Mouse (Mus musculus) cortical plate, adult 2 months (tissue): ENCODE data around the gene Hook2.

Experiments used
- CTCF ChIP-seq: fragments of 200-500 bp; IDR thresholded peaks from 2 replicates; pipeline ENCODE4 v1.5.1; 2011; ENCODE audit warnings: mild to moderate bottlenecking, control low read depth, low read length; ENCODE audit not compliant: insufficient read depth; ENCODE audit errors: extremely low read depth
- POLR2A ChIP-seq: fragments of 200-500 bp; IDR thresholded peaks from 2 replicates; pipeline ENCODE4 v1.6.1; 2011; ENCODE audit warnings: mild to moderate bottlenecking, low read length, control low read depth; ENCODE audit not compliant: insufficient read depth; ENCODE audit errors: extremely low read depth

DNA sequence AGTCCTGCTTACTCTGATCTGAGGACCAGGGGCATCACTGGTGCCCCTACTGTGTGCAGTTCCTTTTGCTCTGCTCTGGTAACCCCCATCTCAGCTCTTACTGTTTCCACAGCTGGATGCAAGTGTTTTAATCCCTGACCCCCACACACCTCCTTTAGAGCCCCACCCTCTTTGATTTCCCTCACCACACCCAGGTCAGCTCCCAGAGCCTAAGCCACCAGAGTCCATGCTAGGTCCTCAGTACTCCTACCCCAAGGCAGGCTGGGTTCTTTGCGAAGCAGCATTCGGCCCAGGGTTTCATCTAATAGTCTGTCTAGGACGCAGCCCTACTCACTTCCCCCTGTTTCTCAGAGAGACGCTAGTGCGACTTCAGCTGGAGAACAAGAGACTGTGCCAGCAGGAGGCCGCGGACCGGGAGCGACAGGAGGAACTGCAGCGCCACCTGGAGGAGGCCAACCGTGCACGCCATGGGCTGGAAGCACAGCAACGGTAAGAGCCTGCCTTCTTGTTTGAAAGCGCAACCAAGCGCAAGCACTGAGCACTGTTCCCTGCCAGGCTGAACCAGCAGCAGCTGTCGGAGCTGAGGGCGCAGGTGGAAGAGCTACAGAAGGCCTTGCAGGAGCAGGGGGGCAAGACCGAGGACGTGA lies 7.4 kb downstream of the Hook2 start:
- peak; percentile 15; the same call in 1 of the 2 replicates for TF ChIP-seq POLR2A
- TF ChIP-seq CTCF, result peak; percentile 94
